Mouse (Mus musculus) left cerebral cortex, postnatal 4 days (tissue): ENCODE data around the gene Mast3. TPM values are rescaled to one million over a fixed set of nuclear protein-coding genes. Genes with fewer than 3 reads are reported as not detected.

ENCODE experiments used
- DNase-seq: peaks from one replicate; pipeline ENCODE4 v3.0.0-alpha.2; 2022
- intact Hi-C: fragments of 180-260 bp; cut with DNase I; formaldehyde crosslinking; loops from one replicate; pipeline ENCODE4 v1.15.1; 2025
- total RNA-seq, 2 experiments: library from RNA; stranded (reverse); gene quantifications; 2 replicates each; pipeline ENCODE4 v1.2.3; 2021

Gene Mast3
- total RNA-seq, 2 experiments from 2014 or later, result 78.2 to 86.3 TPM

DNA sequence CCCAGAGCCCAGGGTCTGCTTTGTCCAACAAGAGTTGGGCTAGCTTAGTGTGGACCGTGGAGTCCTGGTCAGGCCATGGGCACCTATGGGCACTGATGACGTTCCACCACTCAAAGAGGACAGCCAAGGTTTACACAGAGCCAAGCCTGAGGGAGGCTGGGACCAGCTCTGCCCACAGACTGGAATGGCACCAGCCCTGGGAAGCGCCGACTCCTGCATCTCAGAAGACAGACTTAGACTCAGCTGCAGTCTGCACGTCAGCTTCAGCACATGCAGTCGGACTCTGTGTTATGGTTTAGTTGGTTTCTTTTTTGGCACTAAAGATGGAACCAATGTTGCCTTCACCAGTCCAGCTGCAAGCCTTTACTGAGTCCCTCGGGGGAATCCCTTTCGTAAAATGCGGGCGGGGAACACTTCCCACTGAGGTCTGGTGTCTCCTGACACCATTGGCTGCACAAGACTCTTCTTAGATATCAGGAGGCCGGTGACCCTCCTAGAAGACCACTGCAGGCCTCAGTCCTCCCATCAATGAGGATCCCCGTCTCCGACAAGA lies 54.6 kb downstream of the Mast3 start:
- intact Hi-C loops, result no loop called here

DNA sequence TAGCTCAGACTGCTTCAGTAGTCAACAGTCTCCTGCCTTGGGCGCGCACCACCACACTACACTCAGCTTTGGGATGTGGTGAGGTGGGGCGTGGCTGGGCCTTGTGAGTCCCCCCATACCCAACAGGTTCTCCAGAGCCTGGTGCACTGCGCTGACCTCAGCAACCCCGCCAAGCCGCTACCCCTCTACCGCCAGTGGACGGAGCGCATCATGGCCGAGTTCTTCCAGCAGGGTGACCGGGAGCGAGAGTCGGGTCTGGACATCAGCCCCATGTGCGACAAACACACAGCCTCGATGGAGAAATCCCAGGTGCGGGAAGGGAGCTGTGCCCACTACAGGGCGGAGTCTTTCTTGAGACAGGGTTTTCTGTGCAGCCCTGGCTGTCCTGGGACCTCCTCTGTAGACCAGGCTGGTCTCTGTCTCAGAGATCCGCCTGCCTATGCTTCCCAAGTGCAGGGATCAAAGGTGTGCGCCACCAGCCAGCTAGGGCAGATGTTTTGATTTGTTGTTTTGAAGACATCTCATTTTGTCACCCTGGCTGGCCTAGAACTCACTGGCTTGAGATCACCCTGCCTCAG lies 55.7 kb downstream of the Mast3 start:
- intact Hi-C loops, result no loop called here
- no peak for DNase-seq

More for the DNA sequence above, 54.6 kb downstream of the Mast3 start:
- no peak for DNase-seq

GRCm38 (mm10) chr8:70748246-70749096 lies 56.4 kb downstream of the Mast3 start:
- DNase-seq, result no peak
- intact Hi-C loops, result no loop called here

GRCm38 (mm10) chr8:70747211-70747890 lies 57.5 kb downstream of the Mast3 start:
- DNase-seq, result no peak
- intact Hi-C loops, result no loop called here

- intact Hi-C loops, result no loop called here
- no peak for DNase-seq
Measured at GRCm38 (mm10) chr8:70746676-70747075, 58.2 kb downstream of the Mast3 start.

GRCm38 (mm10) chr8:70745691-70746220 lies 59.1 kb downstream of the Mast3 start:
- intact Hi-C loops, result no loop called here
- DNase-seq, result no peak

DNA sequence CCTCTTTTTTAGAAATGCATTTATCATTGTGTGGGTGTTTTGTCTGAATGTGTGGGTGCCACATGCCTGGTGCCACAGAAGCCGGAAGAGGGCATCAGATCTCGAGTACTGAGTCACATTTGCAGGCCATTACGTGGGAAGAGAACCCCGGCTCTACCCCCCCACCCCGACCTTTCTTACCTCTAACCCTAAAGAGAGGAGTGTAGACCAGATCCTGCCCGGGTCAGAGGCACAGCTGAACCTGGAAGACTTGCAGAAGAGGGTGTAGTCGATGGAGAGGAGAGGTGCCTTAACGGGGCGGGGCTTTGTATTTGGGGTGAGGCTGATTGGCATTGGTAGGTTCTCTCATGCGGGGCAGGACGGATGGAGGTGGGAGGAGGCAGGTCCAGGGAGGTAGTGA lies 60.0 kb downstream of the Mast3 start:
- intact Hi-C loops, result no loop called here
- no peak for DNase-seq

GRCm38 (mm10) chr8:70743656-70744590 lies 60.9 kb downstream of the Mast3 start:
- intact Hi-C loops, result no loop called here
- no peak for DNase-seq

GRCm38 (mm10) chr8:70742981-70743655 lies 61.7 kb downstream of the Mast3 start:
- intact Hi-C loops, result no loop called here
- DNase-seq, result no peak

- intact Hi-C loops, result no loop called here
- DNase-seq, result no peak
Measured at GRCm38 (mm10) chr8:70742176-70742575, 62.7 kb downstream of the Mast3 start.

GRCm38 (mm10) chr8:70741661-70742060 lies 63.2 kb downstream of the Mast3 start:
- intact Hi-C loops, result no loop called here
- no peak for DNase-seq

DNA sequence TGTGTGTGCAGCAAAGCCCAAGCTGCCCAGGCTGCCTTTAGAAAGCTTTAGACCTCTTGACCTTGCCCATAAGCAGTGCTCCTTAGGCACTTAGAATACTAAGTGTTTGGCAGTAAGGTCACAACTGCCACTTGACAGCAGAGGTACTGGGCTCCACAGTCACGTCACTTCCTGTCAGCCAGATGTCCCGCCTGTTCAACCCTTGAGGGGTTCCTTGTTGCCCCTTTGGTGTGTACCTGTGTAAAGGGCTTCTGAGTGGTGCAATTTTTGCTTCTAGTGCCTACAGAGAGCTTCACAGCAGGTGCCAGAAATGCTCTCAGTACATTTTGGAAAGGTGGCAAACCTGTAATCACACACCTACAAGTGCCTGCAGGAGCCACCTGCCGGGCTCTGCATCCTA lies 66.6 kb downstream of the Mast3 start:
- no peak for DNase-seq
- intact Hi-C loops, result no loop called here

DNA sequence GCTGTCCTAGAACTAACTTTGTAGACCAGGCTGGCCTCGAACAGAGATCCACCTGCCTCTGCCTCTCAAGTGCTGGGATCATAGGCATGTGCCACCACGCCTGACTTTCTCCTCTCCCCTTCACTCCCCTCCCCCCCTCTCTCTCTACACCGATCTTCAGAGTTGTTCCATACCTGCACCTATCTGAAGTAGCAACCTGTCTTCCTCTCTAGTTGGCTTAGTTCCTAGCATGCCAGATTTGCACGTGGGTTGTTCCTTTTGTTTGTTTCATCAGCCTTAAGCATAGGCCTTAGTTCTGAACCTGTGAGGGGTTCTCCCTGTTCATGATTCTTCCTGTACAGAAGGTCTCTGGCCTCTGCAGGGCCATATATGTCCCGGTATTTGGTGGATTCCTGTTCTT lies 67.1 kb downstream of the Mast3 start:
- intact Hi-C loops, result no loop called here
- no peak for DNase-seq

- intact Hi-C loops, result no loop called here
- no peak for DNase-seq
Measured at GRCm38 (mm10) chr8:70730956-70731355, 73.9 kb downstream of the Mast3 start.

DNA sequence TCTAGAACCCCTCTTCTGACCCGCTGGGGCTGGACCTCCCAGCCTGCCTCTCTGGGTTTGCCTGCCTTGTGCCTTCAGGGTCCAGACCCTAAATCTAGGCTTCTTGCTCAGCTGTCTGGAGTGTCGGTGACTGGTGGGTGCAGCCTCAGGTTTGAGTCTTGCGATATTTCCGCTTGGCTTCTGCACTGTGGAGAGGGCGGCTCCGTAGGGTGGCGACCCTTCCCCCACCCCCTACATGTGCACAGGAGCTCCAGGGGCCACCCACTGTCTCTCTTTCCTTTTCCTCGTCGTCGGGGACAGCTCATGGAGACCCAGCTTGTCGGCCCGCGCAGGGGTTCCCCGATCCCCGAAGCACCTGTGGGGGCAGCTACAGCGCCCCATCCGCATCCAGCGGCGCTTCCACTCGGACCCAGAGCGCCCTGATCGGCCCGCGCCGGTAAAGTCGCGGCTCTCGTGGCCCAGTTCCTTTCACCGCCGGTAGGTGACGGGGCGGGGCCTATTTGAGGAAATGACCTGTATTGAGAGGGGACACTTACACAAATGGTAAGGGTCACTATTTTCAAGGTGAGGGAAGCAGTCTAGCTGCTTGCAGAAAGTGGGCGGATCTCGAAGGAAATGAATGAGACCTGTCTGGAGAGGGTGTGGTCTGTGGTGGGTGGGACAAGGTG lies 74.9 kb downstream of the Mast3 start:
- intact Hi-C loops, result no loop called here
- DNase-seq, result no peak
